Mouse (Mus musculus) c-Kit-positive CD71-positive TER-119-negative erythroid progenitor cells, embryonic 14.5 days (primary cell): Measurements from ENCODE around the gene Stx11.

Experiments
- DNase-seq: peaks from one replicate; pipeline ENCODE4 v3.0.0-alpha.2; 2013; ENCODE audit warnings: low read depth

Gene Stx11

GRCm38 (mm10) chr10:12957271-12957670 is 6.8 kb downstream of the Stx11 start:
- DNase-seq = no peak

GRCm38 (mm10) chr10:12955831-12956230 is 8.3 kb downstream of the Stx11 start:
- DNase-seq = no peak

GRCm38 (mm10) chr10:12951358-12951757 is 12.7 kb downstream of the Stx11 start:
- DNase-seq = peak; percentile 70

GRCm38 (mm10) chr10:12949299-12949698 is 14.8 kb downstream of the Stx11 start:
- no peak for DNase-seq

DNA sequence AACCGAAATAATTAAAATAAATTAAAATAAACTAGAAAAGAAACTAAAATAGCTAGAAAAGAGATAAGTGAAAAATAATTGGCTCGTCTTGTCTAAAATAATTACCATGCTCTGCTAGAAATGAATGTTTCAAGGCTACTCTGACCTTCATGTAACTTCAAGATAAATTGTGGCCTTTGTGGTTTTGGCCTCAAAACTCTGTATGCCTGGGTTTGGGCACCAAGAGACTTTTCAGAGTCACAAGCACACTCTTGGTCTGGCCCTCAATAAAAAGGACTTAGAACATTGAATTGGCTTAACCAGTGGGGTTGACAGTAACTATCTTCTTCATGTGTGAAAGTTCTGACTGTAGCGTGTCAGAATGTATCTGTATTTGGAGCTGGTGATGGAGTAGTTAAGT is 16.5 kb downstream of the Stx11 start:
- no peak for DNase-seq

DNA sequence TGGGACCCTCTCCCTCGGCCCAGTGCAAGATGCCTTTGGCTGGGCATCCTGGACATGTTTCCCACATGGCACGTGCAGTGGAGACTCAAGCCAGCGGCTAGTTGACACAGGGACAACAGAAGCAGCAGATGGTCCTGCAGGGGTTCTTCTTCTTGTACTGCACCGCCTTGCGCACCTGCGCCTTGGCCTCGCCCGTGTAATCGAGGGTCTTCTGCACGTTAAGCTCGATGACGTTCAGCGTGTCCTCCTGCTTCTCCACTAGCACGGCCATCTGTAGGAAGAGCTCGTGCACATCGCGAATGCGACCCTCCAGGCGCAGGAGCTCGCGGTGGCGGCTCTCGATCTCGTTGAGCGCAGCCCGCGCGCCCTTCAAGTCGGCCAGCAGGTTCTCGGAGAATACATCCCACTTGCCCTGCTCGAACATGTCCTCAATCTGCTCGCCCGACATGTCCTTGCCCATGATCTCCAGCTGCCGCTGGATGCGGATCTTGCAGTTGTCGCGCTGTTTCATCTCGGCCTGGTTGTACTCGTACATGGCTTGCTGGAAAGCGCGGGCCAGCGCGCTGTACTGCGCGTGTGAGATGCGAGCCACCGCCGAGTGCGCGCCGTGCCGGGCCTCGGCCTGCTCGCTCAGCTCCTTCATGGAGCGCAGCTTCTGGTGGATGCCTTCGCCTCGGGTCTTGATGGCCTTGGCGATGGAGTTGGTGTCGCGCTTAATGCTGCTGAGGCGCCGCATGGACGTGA is 22.9 kb downstream of the Stx11 start:
- no peak for DNase-seq

DNA sequence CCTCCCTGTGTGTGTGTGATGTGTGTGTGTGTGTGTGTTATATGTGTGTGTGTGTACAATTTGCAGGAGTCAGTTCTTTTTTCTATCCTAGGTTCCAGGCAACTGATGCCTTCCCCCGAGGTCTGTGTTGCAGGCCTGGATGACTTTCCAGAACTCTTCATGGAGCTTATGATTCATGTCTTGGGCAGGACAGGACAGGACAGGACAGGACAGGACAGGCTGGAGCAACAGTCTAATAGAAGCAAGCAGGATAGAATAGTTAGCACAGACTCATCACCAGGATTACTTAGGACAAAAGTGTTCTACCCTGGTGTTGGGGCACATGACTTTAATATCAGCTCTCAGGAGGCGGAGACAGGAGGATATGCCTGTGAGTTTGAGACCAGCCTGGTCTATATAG is 25.3 kb downstream of the Stx11 start:
- DNase-seq = no peak

GRCm38 (mm10) chr10:12936079-12936478 is 28.0 kb downstream of the Stx11 start:
- DNase-seq = no peak

DNA sequence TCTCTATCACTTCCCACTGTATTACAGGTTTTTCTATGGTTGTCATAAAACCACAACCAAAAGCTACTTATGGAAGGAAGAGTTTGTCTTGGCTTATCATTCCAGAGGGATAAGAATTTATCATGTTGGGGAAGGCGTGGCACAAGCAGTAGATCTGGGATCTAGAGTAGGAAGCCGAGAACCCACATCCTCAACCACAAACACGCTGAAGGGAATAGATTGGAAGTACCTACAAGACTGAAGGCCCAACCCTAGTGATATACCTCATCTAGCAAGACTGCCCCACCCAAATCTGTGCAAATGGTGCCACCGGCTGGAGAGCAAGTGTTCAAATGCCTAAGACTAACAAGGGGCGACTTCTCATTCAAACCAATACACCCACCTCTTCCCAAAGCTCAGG is 28.5 kb downstream of the Stx11 start:
- no peak for DNase-seq

GRCm38 (mm10) chr10:12931492-12932400 is 32.4 kb downstream of the Stx11 start:
- no peak for DNase-seq

GRCm38 (mm10) chr10:12930351-12930905 is 33.7 kb downstream of the Stx11 start:
- no peak for DNase-seq

DNA sequence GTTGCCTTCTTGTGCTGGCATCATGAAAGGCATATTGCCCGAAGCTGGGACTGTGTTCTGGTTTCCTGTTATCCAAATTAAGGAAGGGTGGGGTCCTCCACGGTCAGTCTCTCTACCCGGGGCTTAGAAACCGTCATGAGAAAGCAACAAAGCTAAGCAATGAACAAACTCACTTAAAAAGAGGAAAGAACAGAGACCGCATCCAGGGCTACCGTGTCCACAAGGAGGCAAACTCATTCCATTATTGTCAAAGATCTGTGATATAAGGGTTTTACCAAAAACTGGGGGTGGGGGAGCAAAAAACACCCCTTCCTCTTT is 34.3 kb downstream of the Stx11 start:
- DNase-seq = no peak

DNA sequence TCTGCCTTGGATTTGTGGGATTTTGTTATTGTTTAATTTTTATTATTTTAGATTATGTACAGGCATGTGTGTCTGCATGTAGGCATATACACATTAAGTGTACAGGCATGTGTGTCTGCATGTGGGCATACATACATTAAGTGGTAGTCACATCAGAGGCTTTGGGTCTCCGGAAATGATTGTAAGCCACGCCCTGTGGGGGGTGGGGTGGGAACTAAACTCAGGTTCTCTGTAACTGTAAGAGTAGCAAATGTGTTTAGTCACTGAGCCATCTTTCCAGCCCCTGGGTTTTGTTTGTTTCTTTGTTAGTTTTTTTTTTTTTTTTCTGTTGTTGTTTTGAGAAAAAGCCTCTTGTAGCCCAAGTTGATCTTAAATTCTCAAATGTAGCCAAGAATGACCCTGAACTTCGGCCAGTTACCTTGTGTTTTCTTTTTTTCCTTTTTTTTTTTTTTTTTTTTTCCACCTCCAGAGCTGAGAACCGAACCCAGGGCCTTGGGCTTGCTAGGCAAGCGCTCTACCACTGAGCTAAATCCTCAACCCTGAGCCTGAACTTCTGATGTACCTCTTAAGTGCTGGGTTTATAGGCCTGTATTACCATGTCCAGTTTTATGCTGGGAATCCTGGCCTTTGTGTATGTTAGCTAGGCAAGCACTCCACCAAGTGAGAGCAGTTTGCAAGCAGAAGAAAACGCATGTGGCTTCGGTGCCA is 34.8 kb downstream of the Stx11 start:
- DNase-seq = no peak

GRCm38 (mm10) chr10:12928193-12928592 is 35.9 kb downstream of the Stx11 start:
- DNase-seq = no peak

DNA sequence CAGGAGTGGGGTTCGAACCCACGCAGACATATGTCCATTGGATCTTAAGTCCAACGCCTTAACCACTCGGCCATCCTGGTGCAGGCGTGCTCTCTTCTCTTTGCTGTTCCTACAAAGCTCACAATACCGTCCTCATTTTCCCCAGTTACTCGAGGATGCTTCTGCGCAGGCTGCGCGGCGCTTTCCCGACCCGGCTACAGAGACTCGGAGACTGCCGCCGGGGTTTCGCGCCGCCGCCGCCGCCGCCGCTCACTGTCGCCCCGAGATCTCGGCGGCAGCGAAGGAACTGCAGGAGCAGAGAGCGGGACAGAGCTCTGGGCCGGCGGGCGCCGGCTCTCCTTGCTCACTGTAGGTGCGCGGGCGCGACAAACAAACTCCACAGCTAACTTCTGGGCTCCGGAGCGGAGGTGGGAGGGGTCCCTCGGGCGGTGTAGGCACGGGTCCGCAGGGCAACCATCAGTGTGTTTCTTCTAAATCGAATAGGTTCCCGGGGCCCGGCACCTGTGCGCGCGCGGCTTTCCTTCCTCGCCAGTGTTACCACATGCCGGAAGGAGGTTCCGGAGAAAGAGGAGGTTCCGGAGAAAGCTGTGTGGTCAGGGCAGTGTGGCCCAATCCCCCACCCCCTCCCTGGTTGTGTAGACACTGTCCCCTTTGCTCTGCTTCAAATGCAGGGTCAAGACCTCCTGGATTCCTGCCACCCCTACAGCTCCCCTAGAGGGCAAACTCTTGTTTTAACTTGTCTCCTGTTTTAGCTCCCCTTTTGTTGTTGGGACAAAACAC is 41.3 kb downstream of the Stx11 start:
- DNase-seq = peak; percentile 92

- DNase-seq = no peak
Measured at GRCm38 (mm10) chr10:12922077-12922573, 42.0 kb downstream of the Stx11 start.

GRCm38 (mm10) chr10:12921551-12922040 is 42.5 kb downstream of the Stx11 start:
- DNase-seq = peak; percentile 65

DNA sequence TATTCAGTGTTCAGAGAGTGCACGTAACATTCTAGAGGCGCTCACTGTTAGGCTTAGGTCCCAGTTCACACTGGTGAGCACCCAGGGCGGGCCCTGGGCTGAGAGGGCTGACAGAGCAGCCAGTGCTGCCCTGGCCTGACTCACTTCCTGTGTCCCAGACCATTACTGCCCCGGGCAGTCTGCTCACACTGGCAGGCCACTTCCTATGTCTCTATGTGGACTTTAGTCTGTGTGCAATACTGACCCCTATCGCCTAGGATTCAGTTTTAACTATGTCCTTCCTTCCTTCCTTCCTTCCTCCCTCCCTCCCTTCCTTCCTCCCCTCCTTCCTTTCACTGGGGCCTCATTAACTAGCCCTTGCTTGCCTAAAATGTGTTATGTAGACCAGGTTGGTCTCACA is 44.8 kb downstream of the Stx11 start:
- no peak for DNase-seq

DNA sequence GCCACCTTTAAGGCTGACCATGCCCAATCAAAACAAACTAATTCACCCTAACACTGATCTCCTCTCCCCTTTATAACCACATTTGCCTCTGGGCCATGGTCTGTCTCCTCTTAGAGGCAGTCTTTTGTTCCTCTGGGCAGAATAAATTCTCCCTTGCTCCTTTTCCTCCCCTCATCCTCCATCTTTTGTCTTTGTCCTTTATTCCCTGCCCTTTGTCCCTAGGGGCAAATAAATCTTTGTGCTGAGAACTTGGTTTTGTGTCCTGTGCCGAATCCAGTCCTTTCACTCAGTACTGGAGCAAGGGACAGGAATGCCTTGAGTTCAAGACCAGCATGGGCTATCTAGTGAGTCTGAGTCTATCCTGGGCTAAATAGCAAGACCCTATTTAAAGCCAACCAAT is 46.5 kb downstream of the Stx11 start:
- no peak for DNase-seq

DNA sequence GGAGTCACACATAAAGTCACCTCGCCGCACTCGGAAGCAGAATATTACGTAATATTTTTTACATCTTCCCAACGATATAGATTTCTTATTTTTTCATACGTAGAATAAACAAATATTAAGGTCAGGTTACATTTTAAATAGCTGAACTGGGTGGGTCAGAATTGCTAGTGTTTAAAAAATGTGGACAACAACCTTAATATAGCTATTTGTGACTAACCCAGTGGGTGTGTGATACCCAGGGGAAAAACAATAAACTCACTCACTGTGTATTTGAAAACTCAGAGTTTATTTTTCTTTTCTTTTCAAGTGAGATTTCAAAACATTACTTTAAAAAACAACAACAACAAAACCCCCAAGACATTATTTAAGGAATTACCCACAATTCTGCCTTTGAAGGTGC is 47.7 kb downstream of the Stx11 start:
- no peak for DNase-seq

- DNase-seq = no peak
Measured at GRCm38 (mm10) chr10:12915826-12916225, 48.3 kb downstream of the Stx11 start.
